Mouse (Mus musculus) retina, embryonic 14.5 days (tissue): Measurements from ENCODE around the gene Rpl3l.
"Not testable (repeated sequence)": the region's sequence is repeated elsewhere in the genome, so short reads cannot be mapped to it uniquely, and the experiment has no call there.

Source experiments
- DNase-seq: peaks from one replicate; pipeline ENCODE4 v3.0.0-alpha.2; 2015; ENCODE audit warnings: low spot score

Rpl3l gene

GRCm38 (mm10) chr17:24719494-24720222, 8.0 kb upstream of the Rpl3l start:
- peak; percentile 99 for DNase-seq

- not testable (repeated sequence) for DNase-seq
Observed at GRCm38 (mm10) chr17:24720616-24721015, 7.0 kb upstream of the Rpl3l start.

- not testable (repeated sequence) for DNase-seq
Observed at GRCm38 (mm10) chr17:24721383-24721955, 6.2 kb upstream of the Rpl3l start.

- DNase-seq, result no peak
Observed at GRCm38 (mm10) chr17:24722220-24722924, 5.2 kb upstream of the Rpl3l start.

- DNase-seq, result no peak
Observed at GRCm38 (mm10) chr17:24723122-24723880, 4.3 kb upstream of the Rpl3l start.

- DNase-seq, result peak; percentile 38
Observed at GRCm38 (mm10) chr17:24723881-24724180, 3.8 kb upstream of the Rpl3l start.

GRCm38 (mm10) chr17:24724184-24724583, 3.4 kb upstream of the Rpl3l start, which contains the start of gene Ndufb10:
TSS of gene Ndufb10 (minus strand) at chr17:24724478.
- DNase-seq, result peak; percentile 99

- no peak for DNase-seq
Observed at GRCm38 (mm10) chr17:24725637-24726390, 1.8 kb upstream of the Rpl3l start.

GRCm38 (mm10) chr17:24728184-24728583, 564 bp downstream of the Rpl3l start:
- no peak for DNase-seq

GRCm38 (mm10) chr17:24729067-24729466, 1.4 kb downstream of the Rpl3l start:
- DNase-seq, result no peak

GRCm38 (mm10) chr17:24730787-24731186, 3.2 kb downstream of the Rpl3l start:
- DNase-seq, result no peak

GRCm38 (mm10) chr17:24732233-24732935, 4.8 kb downstream of the Rpl3l start:
- DNase-seq, result no peak

- DNase-seq, result no peak
Observed at GRCm38 (mm10) chr17:24733434-24734050, 5.9 kb downstream of the Rpl3l start.

GRCm38 (mm10) chr17:24734513-24734912, 6.9 kb downstream of the Rpl3l start:
- DNase-seq, result no peak

GRCm38 (mm10) chr17:24735446-24735845, 7.8 kb downstream of the Rpl3l start:
- DNase-seq, result no peak

- DNase-seq, result peak; percentile 97
Observed at GRCm38 (mm10) chr17:24736330-24737051, 8.9 kb downstream of the Rpl3l start, which contains the start of gene Msrb1. TSS of gene Msrb1 (plus strand) at chr17:24736642.

GRCm38 (mm10) chr17:24737135-24737810, 9.7 kb downstream of the Rpl3l start:
- no peak for DNase-seq

- DNase-seq, result no peak
Observed at GRCm38 (mm10) chr17:24738238-24738637, 10.6 kb downstream of the Rpl3l start.

- DNase-seq, result no peak
Observed at GRCm38 (mm10) chr17:24739926-24740325, 12.3 kb downstream of the Rpl3l start.
